Mouse (Mus musculus): ENCODE measurements at regions not wholly inside any gene's neighbourhood (a gene's known extent, or its start where the extent isn't known, plus 50 kb on each side); places are given as distances from the start of the nearest gene placed in this dataset.

DNA sequence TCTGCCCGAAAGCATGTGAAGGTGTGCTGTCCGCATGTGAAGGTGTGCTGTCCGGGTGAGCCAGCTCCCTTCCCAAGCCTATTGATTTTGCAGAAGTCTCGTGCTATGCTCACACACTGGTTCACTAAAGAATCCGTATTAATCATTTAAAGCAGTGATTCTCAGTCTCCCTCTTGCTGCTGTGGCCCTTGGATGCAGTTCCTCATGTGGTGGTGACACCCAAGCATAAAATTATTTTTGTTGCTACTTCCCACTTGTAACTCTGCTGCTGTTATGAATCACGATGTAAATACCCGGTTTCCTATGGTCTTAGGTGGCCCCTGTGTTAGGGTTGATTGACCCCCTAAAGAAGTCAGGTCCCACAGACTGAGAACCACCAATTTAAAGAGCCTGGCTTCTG lies 55.7 kb upstream of the Emb start:
- Histone ChIP-seq H3K27me3 (ENCODE audit: control insufficient read depth, insufficient read depth, low read length, poor library complexity, severe bottlenecking) (no peaks in the 10 kb centered on the region), H3K36me3 (ENCODE audit: control insufficient read depth, insufficient read depth, low read length, poor library complexity, severe bottlenecking) (no peaks in the 10 kb centered on the region)
- no peak for DNase-seq (ENCODE audit: low read depth, low spot score)

DNA sequence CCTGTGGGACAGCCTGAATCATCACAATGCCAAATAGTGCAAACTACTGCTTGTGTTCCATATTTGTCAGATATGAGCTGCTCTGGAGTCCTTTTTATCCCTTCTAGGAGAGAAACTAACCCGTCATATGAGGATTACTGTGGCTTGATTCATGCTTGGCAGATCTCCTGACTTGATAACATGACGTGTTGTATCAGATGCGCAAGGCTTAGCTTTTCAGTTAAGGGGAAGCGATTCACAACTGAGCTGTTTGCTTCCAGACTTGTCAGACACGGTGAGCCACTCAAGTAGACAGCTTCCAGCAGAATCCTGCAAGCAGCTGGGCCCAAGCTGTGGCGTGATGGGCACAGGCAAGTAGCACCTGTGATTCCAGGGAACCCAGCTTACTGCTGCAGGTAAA lies 64.5 kb upstream of the Emb start:
- Histone ChIP-seq H3K27me3 (ENCODE audit: control insufficient read depth, insufficient read depth, low read length, poor library complexity, severe bottlenecking) (no peaks in the 10 kb centered on the region), H3K36me3 (ENCODE audit: control insufficient read depth, insufficient read depth, low read length, poor library complexity, severe bottlenecking) (no peaks in the 10 kb centered on the region)
- no peak for DNase-seq (ENCODE audit: low read depth, low spot score)

DNA sequence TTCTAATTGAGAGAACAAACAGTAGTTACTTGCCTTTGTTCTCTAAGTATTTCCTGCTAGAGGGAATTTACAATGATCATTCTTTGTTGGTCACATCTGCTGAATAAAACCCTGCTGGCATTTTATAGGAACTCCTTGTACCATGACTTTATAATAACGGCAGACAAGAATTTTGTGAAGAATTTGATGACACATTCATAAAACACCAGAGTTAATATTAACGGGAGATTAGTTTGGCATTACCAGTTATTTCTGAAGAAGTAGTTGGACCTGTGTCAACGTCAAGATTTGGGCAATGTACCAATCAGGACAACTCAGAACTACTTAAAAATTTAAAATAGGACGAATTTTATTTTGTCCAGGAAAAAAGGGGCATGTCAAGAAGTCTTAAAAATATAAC lies 65.1 kb upstream of the Emb start:
- no peak for DNase-seq (ENCODE audit: low read depth, low spot score)
- H3K27me3 ChIP-seq (ENCODE audit: control insufficient read depth, insufficient read depth, low read length, poor library complexity, severe bottlenecking) = no peaks in the 10 kb centered on the region
- H3K36me3 ChIP-seq (ENCODE audit: control insufficient read depth, insufficient read depth, low read length, poor library complexity, severe bottlenecking) = no peaks in the 10 kb centered on the region

DNA sequence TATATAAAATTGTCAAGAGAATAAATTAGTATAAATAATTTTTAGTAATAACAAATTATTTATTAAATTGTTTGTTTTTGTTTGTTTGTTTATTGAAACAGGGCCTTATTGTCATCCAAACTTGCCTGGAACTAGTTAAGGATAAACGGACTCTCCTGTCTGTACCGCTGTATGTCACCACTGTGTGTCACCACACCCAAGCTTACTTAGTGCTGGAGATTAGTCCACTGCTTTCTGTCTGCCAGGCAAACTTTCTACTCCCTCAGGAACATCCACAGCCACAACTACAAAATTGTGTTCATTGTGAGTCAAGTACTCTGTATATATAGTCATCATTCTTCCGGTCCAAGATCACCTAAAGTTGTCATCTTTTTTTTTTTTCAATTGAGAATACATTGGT lies 74.0 kb upstream of the Emb start:
- Histone ChIP-seq H3K36me3 (ENCODE audit: control insufficient read depth, insufficient read depth, low read length, poor library complexity, severe bottlenecking) (no peaks in the 10 kb centered on the region), H3K27me3 (ENCODE audit: control insufficient read depth, insufficient read depth, low read length, poor library complexity, severe bottlenecking) (no peaks in the 10 kb centered on the region)
- DNase-seq (ENCODE audit: low read depth, low spot score) = peak; percentile 13

DNA sequence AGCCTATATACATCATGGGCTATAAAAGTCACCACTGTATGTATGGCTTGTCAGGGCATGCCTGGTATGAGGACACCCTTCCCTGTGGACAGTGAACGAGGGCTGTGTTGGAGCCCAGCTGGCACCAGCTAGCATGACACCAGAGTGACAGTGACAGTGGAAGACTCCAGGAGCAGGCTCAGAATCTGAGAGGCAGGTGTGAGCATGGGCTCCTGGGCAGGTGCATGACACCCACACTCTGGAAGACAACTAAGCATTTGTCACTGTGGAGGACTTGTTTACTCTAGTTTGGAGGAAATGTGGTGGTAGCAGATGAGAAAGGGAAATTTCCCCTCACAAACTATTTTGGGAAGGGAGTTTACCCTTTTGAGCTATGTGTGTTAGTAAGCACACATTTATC lies 76.2 kb upstream of the Emb start:
- H3K36me3 ChIP-seq (ENCODE audit: control insufficient read depth, insufficient read depth, low read length, poor library complexity, severe bottlenecking) = no peaks in the 10 kb centered on the region
- H3K27me3 ChIP-seq (ENCODE audit: control insufficient read depth, insufficient read depth, low read length, poor library complexity, severe bottlenecking) = no peaks in the 10 kb centered on the region
- DNase-seq (ENCODE audit: low read depth, low spot score) = no peak

DNA sequence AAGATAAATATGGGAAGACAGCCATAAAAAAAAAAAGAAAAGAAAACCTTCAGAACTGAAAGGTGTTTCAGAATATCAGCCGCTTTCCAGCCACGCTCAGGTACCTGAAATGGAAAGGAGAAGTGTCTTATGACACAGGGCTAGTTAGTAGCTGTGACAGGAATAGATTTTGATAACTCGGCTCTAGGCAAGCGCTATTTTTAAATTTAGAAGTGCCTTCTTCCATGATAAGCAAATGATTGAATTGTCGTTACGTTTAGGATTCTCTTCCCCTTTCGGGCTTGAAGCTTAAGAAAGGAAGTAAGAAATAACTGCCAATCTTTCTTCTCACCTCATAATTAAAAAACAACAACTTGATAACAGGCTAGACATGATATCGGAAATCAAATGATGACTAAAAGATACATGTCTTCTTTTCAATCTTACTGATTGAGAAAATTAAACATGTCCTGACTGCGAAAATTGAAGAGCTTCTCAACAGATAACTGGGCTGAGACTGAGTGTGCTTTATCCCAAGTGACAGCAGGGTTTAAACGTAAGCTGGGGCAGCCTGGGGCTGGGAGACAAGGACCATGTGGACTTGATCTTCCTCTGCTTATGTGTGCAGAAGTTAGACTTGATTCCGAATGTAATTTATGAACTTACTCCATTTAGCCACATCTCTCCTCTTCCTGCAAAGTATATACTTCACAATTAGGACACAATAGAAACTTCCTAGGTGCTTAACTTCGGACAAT lies 80.4 kb upstream of the Emb start:
- Histone ChIP-seq H3K36me3 (ENCODE audit: control insufficient read depth, insufficient read depth, low read length, poor library complexity, severe bottlenecking) (no peaks in the 10 kb centered on the region), H3K27me3 (ENCODE audit: control insufficient read depth, insufficient read depth, low read length, poor library complexity, severe bottlenecking) (no peaks in the 10 kb centered on the region)
- DNase-seq (ENCODE audit: low read depth, low spot score) = peak; percentile 67

DNA sequence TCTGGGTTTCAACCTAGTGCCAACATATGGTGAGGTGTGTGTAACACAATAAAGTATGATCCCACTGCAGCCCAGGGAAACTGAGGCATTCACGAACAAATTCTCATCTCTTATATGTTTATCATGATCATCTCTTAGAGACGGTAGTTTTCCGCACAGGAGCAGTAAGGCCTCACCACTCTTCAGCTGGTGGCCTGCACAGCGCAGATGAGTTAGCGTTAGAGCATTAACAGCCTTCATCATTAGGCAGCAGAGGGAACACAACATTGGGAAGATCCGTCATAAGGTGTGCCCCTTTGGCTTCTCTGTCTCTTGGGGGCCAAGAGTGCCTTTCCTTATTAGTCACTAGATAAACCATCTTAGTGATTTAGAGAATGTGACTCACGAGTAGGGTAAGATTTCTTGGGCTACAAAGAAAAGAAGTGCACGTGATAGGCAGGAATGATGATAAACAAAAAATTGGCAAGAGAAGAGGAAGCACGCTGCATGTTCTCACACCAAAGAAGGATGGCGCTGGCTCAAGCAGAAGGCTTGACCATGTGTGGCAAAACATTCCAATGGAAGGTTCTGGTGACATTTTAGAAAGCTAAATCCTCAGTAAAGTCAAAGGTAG lies 81.1 kb upstream of the Emb start:
- H3K36me3 ChIP-seq (ENCODE audit: control insufficient read depth, insufficient read depth, low read length, poor library complexity, severe bottlenecking) = no peaks in the 10 kb centered on the region
- no peaks in the 10 kb centered on the region for H3K27me3 ChIP-seq (ENCODE audit: control insufficient read depth, insufficient read depth, low read length, poor library complexity, severe bottlenecking)
- DNase-seq (ENCODE audit: low read depth, low spot score) = no peak

DNA sequence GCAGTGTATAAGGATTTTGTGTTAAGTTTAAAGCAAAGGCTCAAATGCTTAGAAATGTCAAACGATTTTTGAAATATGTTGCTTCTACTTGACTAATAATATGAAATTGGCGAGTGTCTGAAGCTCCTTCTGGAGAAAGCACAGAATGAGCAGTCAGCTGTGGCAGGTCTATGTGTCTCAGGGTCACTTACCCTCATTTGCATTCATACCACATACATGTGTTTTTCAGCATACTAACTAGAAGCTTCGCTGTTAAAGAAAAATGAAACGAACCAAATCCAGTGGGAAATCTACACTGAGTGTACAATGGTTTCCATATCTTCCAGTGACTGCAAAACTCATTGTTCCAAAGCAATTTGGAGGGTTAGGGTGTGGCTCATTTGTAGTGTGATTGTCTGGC lies 88.7 kb upstream of the Emb start:
- no peak for DNase-seq (ENCODE audit: low read depth, low spot score)
- Histone ChIP-seq H3K36me3 (ENCODE audit: control insufficient read depth, insufficient read depth, low read length, poor library complexity, severe bottlenecking) (no peaks in the 10 kb centered on the region), H3K27me3 (ENCODE audit: control insufficient read depth, insufficient read depth, low read length, poor library complexity, severe bottlenecking) (no peaks in the 10 kb centered on the region)

DNA sequence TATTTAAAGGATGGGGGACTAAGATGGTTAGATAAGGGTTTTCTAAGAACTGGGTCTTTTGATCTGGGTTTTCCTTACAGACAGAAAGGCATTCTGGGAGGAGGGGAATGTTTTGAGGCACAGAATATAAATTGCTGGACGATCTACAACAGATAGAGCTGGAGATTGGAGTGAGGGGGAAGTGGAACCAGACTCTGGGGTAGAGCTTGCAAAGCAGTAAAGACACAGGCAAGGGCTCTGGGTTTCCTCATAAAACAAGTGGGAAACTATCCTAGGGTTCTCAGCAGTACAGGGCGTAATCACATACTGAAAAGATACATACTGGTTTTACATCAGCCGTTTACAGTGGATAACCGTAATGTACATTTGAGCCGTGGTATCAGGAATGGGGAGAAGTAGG lies 89.5 kb upstream of the Parp8 start:
- Histone ChIP-seq H3K36me3 (ENCODE audit: control insufficient read depth, insufficient read depth, low read length, poor library complexity, severe bottlenecking) (no peaks in the 10 kb centered on the region), H3K27me3 (ENCODE audit: control insufficient read depth, insufficient read depth, low read length, poor library complexity, severe bottlenecking) (no peaks in the 10 kb centered on the region)
- DNase-seq (ENCODE audit: low read depth, low spot score) = no peak

DNA sequence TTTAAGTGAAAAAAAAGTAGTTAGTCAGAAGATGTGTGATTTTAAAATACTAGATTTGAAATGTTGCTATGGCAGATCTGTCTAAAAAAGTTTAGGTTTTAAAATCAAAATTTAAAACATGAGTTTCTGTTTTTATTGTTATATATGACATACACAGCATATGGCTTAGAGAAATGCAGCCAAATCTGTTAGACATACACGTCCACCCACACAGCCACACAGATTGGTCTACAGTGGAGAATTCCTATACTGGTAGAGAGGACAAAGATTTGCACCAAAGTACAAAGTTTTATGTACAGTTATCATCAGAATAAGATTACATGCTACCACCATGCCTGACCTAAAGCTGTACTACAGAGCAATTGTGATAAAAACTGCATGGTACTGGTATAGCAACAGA lies 87.1 kb upstream of the Parp8 start:
- no peak for DNase-seq (ENCODE audit: low read depth, low spot score)
- Histone ChIP-seq H3K27me3 (ENCODE audit: control insufficient read depth, insufficient read depth, low read length, poor library complexity, severe bottlenecking) (no peaks in the 10 kb centered on the region), H3K36me3 (ENCODE audit: control insufficient read depth, insufficient read depth, low read length, poor library complexity, severe bottlenecking) (no peaks in the 10 kb centered on the region)

DNA sequence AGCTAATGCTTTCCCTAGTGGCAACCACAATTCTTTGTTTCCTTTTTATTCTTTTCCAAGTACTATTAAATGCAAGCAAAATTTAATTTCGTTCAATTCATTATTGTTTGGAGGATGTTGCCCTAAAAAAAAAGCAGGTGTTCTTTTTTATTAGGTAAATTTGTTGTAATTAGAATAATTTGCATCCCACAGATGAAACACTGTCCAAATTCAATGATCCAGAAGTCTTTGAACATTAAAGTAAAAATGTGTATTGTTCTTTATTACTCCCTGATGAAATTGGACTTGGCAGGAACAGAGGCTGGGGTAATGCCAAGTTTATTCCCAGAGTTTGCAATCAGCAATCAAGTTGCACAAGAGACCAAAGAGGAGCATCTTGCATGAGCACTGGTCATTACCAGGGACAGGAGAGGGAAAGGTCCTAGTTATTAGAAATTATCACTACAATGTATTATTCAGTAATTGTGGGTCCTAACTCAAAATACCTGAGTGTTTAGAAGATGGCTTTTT lies 79.9 kb upstream of the Parp8 start:
- Histone ChIP-seq H3K27me3 (ENCODE audit: control insufficient read depth, insufficient read depth, low read length, poor library complexity, severe bottlenecking) (no peaks in the 10 kb centered on the region), H3K36me3 (ENCODE audit: control insufficient read depth, insufficient read depth, low read length, poor library complexity, severe bottlenecking) (no peaks in the 10 kb centered on the region)
- no peak for DNase-seq (ENCODE audit: low read depth, low spot score)

DNA sequence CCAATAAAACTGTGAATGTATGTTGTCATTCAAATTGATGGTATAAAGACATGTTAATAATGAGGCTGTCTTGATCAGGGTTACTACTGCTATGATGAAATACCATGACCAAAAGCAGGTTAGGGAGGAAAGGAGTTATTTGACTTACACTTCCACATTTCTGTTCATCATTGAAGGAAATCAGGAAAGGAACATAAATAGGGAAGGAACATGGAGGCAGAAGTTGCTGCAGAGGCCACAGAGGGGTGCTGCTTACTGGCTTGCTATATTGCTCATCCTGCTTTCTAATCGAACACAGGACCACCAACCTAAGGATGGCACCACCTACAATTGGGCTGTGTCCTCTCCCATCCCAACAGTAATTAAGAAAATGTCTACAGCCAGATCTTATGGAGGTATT lies 69.4 kb upstream of the Parp8 start:
- DNase-seq (ENCODE audit: low read depth, low spot score) = no peak
- Histone ChIP-seq H3K36me3 (ENCODE audit: control insufficient read depth, insufficient read depth, low read length, poor library complexity, severe bottlenecking) (no peaks in the 10 kb centered on the region), H3K27me3 (ENCODE audit: control insufficient read depth, insufficient read depth, low read length, poor library complexity, severe bottlenecking) (no peaks in the 10 kb centered on the region)

DNA sequence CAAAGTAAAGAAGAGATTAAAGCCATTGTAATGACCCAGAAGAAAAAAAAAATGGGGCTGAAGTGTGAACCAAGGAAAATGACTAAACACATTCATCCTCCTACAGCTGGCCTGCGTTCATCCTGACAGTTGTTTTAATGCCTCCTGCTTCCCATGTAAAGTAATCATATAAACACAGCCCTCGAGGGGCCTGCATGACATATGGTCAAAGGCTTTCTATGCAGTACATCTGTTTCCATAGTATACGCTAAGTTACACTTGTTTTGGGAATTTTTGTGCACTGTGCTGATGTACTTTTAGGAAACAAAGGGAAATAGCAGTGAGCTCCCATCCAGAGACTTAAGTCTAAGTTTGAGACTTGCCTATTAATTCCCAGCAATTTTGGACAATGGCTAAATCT lies 63.3 kb upstream of the Parp8 start:
- Histone ChIP-seq H3K27me3 (ENCODE audit: control insufficient read depth, insufficient read depth, low read length, poor library complexity, severe bottlenecking) (no peaks in the 10 kb centered on the region), H3K36me3 (ENCODE audit: control insufficient read depth, insufficient read depth, low read length, poor library complexity, severe bottlenecking) (no peaks in the 10 kb centered on the region)
- no peak for DNase-seq (ENCODE audit: low read depth, low spot score)

DNA sequence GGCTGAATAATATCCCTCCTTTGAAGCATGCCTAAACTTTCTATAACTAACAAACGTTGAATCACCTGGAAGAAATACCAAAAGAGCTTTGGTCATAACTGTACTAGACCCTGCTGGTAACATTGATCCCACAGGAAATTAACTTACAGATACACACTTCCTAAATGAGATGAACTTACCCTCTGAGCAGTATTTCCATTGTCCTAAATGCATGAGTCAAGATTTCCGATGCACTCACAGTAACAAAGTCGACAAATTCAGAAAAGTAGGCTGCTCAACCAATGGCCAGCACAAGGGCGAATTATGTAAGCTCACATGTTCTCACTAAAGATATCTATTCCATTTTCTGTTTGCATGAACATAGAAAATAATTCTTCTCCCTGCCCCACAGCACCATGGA lies 57.4 kb upstream of the Parp8 start:
- no peaks in the 10 kb centered on the region for H3K36me3 ChIP-seq (ENCODE audit: control insufficient read depth, insufficient read depth, low read length, poor library complexity, severe bottlenecking)
- DNase-seq (ENCODE audit: low read depth, low spot score) = no peak
- H3K27me3 ChIP-seq (ENCODE audit: control insufficient read depth, insufficient read depth, low read length, poor library complexity, severe bottlenecking) = no peaks in the 10 kb centered on the region

DNA sequence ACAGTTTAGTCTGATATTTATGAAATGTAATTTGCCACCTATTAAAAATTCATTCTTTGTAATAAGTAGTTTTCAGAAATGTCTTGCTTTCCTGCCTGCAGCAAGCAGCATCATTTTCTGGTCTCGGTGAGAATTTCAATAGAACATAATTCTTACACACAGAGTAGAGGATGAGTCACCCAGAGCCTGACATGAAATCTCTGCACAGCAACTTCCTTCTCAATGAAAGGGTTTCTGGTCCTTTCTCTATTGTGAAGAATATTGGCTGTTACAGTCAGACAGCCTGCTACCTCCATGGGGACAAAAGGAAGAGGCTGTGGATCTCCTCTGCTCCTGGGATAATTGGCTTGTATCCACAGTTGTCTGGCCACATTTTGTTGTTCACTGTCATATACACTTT lies 54.0 kb upstream of the Parp8 start:
- Histone ChIP-seq H3K36me3 (ENCODE audit: control insufficient read depth, insufficient read depth, low read length, poor library complexity, severe bottlenecking) (no peaks in the 10 kb centered on the region), H3K27me3 (ENCODE audit: control insufficient read depth, insufficient read depth, low read length, poor library complexity, severe bottlenecking) (no peaks in the 10 kb centered on the region)
- DNase-seq (ENCODE audit: low read depth, low spot score) = no peak
